Mouse (Mus musculus): Measurements from ENCODE around the gene Ttpal. TPM values are rescaled to one million over a fixed set of nuclear protein-coding genes. Genes with fewer than 3 reads are reported as not detected.
"Not testable (repeated sequence)": the region's sequence is repeated elsewhere in the genome, so short reads cannot be mapped to it uniquely, and the experiment has no call there.

Gene Ttpal
- polyA plus RNA-seq, 1 experiment from 2014 or later: 46.4 TPM

- ATAC-seq (ENCODE audit: insufficient read depth, low FRiP score, low TSS enrichment): no peak
- Histone ChIP-seq H3K4me2 (ENCODE audit: low read depth) (no peak overlapping the region), H3K4me3 (ENCODE audit: low read depth, low read length) (no peak overlapping the region), H3K9ac (ENCODE audit: low read length) (no peak overlapping the region), H3K27me3 (ENCODE audit: control insufficient read depth, insufficient read depth, low read length) (no peaks in the 10 kb centered on the region), H3K27ac (ENCODE audit: low read depth, low read length) (no peak overlapping the region), H3K4me1 (ENCODE audit: control insufficient read depth, insufficient read depth, low read length) (no peaks in the 10 kb centered on the region), H3K36me3 (ENCODE audit: control insufficient read depth, insufficient read depth, low read length) (peaks cover 7% of the 10 kb centered on the region), H3K9me3 (ENCODE audit: control insufficient read depth, low read length) (no peaks in the 10 kb centered on the region)
- 95% methylated on average over 5 of the region's 5 CpGs for whole genome bisulfite sequencing
- no peak for DNase-seq (ENCODE audit: low spot score)
These were observed 11.1 kb downstream of the Ttpal start for GRCm38 (mm10) chr2:163613206-163613605.

- ATAC-seq (ENCODE audit: insufficient read depth, low FRiP score, low TSS enrichment) (no peak), DNase-seq (ENCODE audit: low spot score) (no peak)
- Histone ChIP-seq H3K4me1 (ENCODE audit: control insufficient read depth, insufficient read depth, low read length) (no peaks in the 10 kb centered on the region), H3K9ac (ENCODE audit: low read length) (no peak overlapping the region), H3K4me2 (ENCODE audit: low read depth) (no peak overlapping the region), H3K36me3 (ENCODE audit: control insufficient read depth, insufficient read depth, low read length) (peaks cover 7% of the 10 kb centered on the region), H3K27me3 (ENCODE audit: control insufficient read depth, insufficient read depth, low read length) (no peaks in the 10 kb centered on the region), H3K9me3 (ENCODE audit: control insufficient read depth, low read length) (no peaks in the 10 kb centered on the region), H3K4me3 (ENCODE audit: low read depth, low read length) (no peak overlapping the region), H3K27ac (ENCODE audit: low read depth, low read length) (no peak overlapping the region)
- 94% methylated on average over 4 of the region's 4 CpGs for WGBS
These were observed 11.9 kb downstream of the Ttpal start for GRCm38 (mm10) chr2:163613990-163614389.

- Histone ChIP-seq H3K36me3 (ENCODE audit: control insufficient read depth, insufficient read depth, low read length) (peaks cover 7% of the 10 kb centered on the region), H3K4me3 (ENCODE audit: low read depth, low read length) (no peak overlapping the region), H3K9me3 (ENCODE audit: control insufficient read depth, low read length) (no peaks in the 10 kb centered on the region), H3K4me2 (ENCODE audit: low read depth) (no peak overlapping the region), H3K27ac (ENCODE audit: low read depth, low read length) (no peak overlapping the region), H3K4me1 (ENCODE audit: control insufficient read depth, insufficient read depth, low read length) (no peaks in the 10 kb centered on the region), H3K27me3 (ENCODE audit: control insufficient read depth, insufficient read depth, low read length) (no peaks in the 10 kb centered on the region), H3K9ac (ENCODE audit: low read length) (no peak overlapping the region)
- DNase-seq (ENCODE audit: low spot score) (no peak), ATAC-seq (ENCODE audit: insufficient read depth, low FRiP score, low TSS enrichment) (no peak)
- 96% methylated on average over 9 of the region's 9 CpGs for WGBS
These were observed 13.3 kb downstream of the Ttpal start for GRCm38 (mm10) chr2:163615401-163615800.

GRCm38 (mm10) chr2:163615906-163616651 is 14.0 kb downstream of the Ttpal start:
- no peak for DNase-seq (ENCODE audit: low spot score)
- H3K27ac ChIP-seq (ENCODE audit: low read depth, low read length): no peak overlapping the region
- H3K4me2 ChIP-seq (ENCODE audit: low read depth): no peak overlapping the region
- no peak for ATAC-seq (ENCODE audit: insufficient read depth, low FRiP score, low TSS enrichment)
- H3K9me3 ChIP-seq (ENCODE audit: control insufficient read depth, low read length): no peaks in the 10 kb centered on the region
- 90% methylated on average over 4 of the region's 4 CpGs for WGBS
- no peaks in the 10 kb centered on the region for H3K4me1 ChIP-seq (ENCODE audit: control insufficient read depth, insufficient read depth, low read length)
- H3K36me3 ChIP-seq (ENCODE audit: control insufficient read depth, insufficient read depth, low read length): peaks cover 7% of the 10 kb centered on the region
- H3K9ac ChIP-seq (ENCODE audit: low read length): no peak overlapping the region
- no peaks in the 10 kb centered on the region for H3K27me3 ChIP-seq (ENCODE audit: control insufficient read depth, insufficient read depth, low read length)
- no peak overlapping the region for H3K4me3 ChIP-seq (ENCODE audit: low read depth, low read length)

- Histone ChIP-seq H3K4me2 (ENCODE audit: low read depth) (no peak overlapping the region), H3K36me3 (ENCODE audit: control insufficient read depth, insufficient read depth, low read length) (peaks cover 7% of the 10 kb centered on the region), H3K4me1 (ENCODE audit: control insufficient read depth, insufficient read depth, low read length) (no peaks in the 10 kb centered on the region), H3K27ac (ENCODE audit: low read depth, low read length) (no peak overlapping the region), H3K27me3 (ENCODE audit: control insufficient read depth, insufficient read depth, low read length) (no peaks in the 10 kb centered on the region), H3K9ac (ENCODE audit: low read length) (no peak overlapping the region), H3K4me3 (ENCODE audit: low read depth, low read length) (no peak overlapping the region), H3K9me3 (ENCODE audit: control insufficient read depth, low read length) (no peaks in the 10 kb centered on the region)
- WGBS: 79% methylated on average over 3 of the region's 3 CpGs
- no peak for ATAC-seq (ENCODE audit: insufficient read depth, low FRiP score, low TSS enrichment)
- no peak for DNase-seq (ENCODE audit: low spot score)
These were observed 14.6 kb downstream of the Ttpal start for GRCm38 (mm10) chr2:163616652-163617227.

GRCm38 (mm10) chr2:163617232-163617863 is 15.2 kb downstream of the Ttpal start:
- peaks cover 7% of the 10 kb centered on the region for H3K36me3 ChIP-seq (ENCODE audit: control insufficient read depth, insufficient read depth, low read length)

GRCm38 (mm10) chr2:163617874-163618273 is 15.8 kb downstream of the Ttpal start:
- H3K27me3 ChIP-seq (ENCODE audit: control insufficient read depth, insufficient read depth, low read length): no peaks in the 10 kb centered on the region
- peaks cover 7% of the 10 kb centered on the region for H3K36me3 ChIP-seq (ENCODE audit: control insufficient read depth, insufficient read depth, low read length)
- H3K4me3 ChIP-seq (ENCODE audit: low read depth, low read length): no peak overlapping the region
- ATAC-seq (ENCODE audit: insufficient read depth, low FRiP score, low TSS enrichment): no peak
- H3K4me2 ChIP-seq (ENCODE audit: low read depth): no peak overlapping the region
- H3K4me1 ChIP-seq (ENCODE audit: control insufficient read depth, insufficient read depth, low read length): no peaks in the 10 kb centered on the region
- WGBS: 89% methylated on average over 4 of the region's 4 CpGs
- H3K27ac ChIP-seq (ENCODE audit: low read depth, low read length): no peak overlapping the region
- no peaks in the 10 kb centered on the region for H3K9me3 ChIP-seq (ENCODE audit: control insufficient read depth, low read length)
- no peak overlapping the region for H3K9ac ChIP-seq (ENCODE audit: low read length)
- DNase-seq (ENCODE audit: low spot score): no peak

More at GRCm38 (mm10) chr2:163617232-163617863, 15.2 kb downstream of the Ttpal start:
- 73% methylated on average over 3 of the region's 3 CpGs for WGBS
- no peaks in the 10 kb centered on the region for H3K4me1 ChIP-seq (ENCODE audit: control insufficient read depth, insufficient read depth, low read length)
- DNase-seq (ENCODE audit: low spot score) (no peak), ATAC-seq (ENCODE audit: insufficient read depth, low FRiP score, low TSS enrichment) (no peak)
- H3K9me3 ChIP-seq (ENCODE audit: control insufficient read depth, low read length): no peaks in the 10 kb centered on the region
- H3K27me3 ChIP-seq (ENCODE audit: control insufficient read depth, insufficient read depth, low read length): no peaks in the 10 kb centered on the region
- H3K27ac ChIP-seq (ENCODE audit: low read depth, low read length): no peak overlapping the region
- no peak overlapping the region for H3K4me3 ChIP-seq (ENCODE audit: low read depth, low read length)
- H3K9ac ChIP-seq (ENCODE audit: low read length): no peak overlapping the region
- H3K4me2 ChIP-seq (ENCODE audit: low read depth): no peak overlapping the region

GRCm38 (mm10) chr2:163620451-163620850 is 18.3 kb downstream of the Ttpal start:
- DNase-seq (ENCODE audit: low spot score) (no peak), ATAC-seq (ENCODE audit: insufficient read depth, low FRiP score, low TSS enrichment) (no peak)
- H3K9me3 ChIP-seq (ENCODE audit: control insufficient read depth, low read length): no peaks in the 10 kb centered on the region
- peaks cover 6% of the 10 kb centered on the region for H3K36me3 ChIP-seq (ENCODE audit: control insufficient read depth, insufficient read depth, low read length)
- no peak overlapping the region for H3K4me3 ChIP-seq (ENCODE audit: low read depth, low read length)
- no peak overlapping the region for H3K4me2 ChIP-seq (ENCODE audit: low read depth)
- H3K4me1 ChIP-seq (ENCODE audit: control insufficient read depth, insufficient read depth, low read length): no peaks in the 10 kb centered on the region
- no peak overlapping the region for H3K27ac ChIP-seq (ENCODE audit: low read depth, low read length)
- H3K27me3 ChIP-seq (ENCODE audit: control insufficient read depth, insufficient read depth, low read length): no peaks in the 10 kb centered on the region
- 92% methylated on average over 8 of the region's 8 CpGs for WGBS
- no peak overlapping the region for H3K9ac ChIP-seq (ENCODE audit: low read length)

GRCm38 (mm10) chr2:163621401-163621800 is 19.3 kb downstream of the Ttpal start:
- H3K27me3 ChIP-seq (ENCODE audit: control insufficient read depth, insufficient read depth, low read length); H3K9ac ChIP-seq (ENCODE audit: low read length); H3K4me3 ChIP-seq (ENCODE audit: low read depth, low read length); H3K27ac ChIP-seq (ENCODE audit: low read depth, low read length); DNase-seq (ENCODE audit: low spot score); H3K9me3 ChIP-seq (ENCODE audit: control insufficient read depth, low read length); H3K4me2 ChIP-seq (ENCODE audit: low read depth); H3K4me1 ChIP-seq (ENCODE audit: control insufficient read depth, insufficient read depth, low read length); ATAC-seq (ENCODE audit: insufficient read depth, low FRiP score, low TSS enrichment); H3K36me3 ChIP-seq (ENCODE audit: control insufficient read depth, insufficient read depth, low read length): not testable (repeated sequence)
- 91% methylated on average over 3 of the region's 3 CpGs for WGBS
